Mouse (Mus musculus): ENCODE measurements at regions not wholly inside any gene's neighbourhood (a gene's known extent, or its start where the extent isn't known, plus 50 kb on each side); places are given as distances from the start of the nearest gene placed in this dataset.

DNA sequence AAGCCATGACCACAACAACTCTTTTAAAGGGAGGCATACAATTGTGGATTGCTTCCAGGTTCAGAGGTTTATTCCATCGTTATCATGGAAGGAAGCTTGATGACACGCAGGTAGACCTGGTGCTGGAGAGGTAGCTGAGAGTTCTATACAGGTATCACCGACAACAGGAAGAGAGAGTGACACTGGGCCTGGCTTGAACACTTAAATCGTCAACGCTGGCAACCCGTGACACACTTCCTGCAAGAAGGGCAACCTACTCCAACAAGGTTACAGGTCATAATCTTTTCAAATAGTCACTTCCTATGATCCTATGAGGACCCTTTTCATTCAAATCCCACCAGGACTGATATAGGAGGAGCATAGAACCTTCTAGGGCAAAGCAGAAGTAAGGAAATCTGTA is 155.6 kb downstream of the Adamts15 start:
- Histone ChIP-seq H3K36me3 (ENCODE audit: insufficient read depth, low read length) (no peaks in the 10 kb centered on the region), H3K27me3 (ENCODE audit: insufficient read depth, low read length) (no peaks in the 10 kb centered on the region), H3K9me3 (ENCODE audit: low read length) (no peaks in the 10 kb centered on the region), H3K4me2 (ENCODE audit: low read depth, low read length, poor library complexity, severe bottlenecking) (no peak overlapping the region), H3K27ac (ENCODE audit: low read depth, low read length) (no peak overlapping the region), H3K4me3 (ENCODE audit: low read depth, low read length) (no peak overlapping the region), H3K9ac (replicated peaks; ENCODE audit: low read length, poor library complexity, severe bottlenecking) (no peak overlapping the region), H3K4me1 (ENCODE audit: insufficient read depth, low read length) (no peaks in the 10 kb centered on the region)
- DNase-seq (ENCODE audit: low spot score): no peak
- 93% methylated on average over 6 of the region's 6 CpGs for WGBS
- no peak for TF ChIP-seq CTCF (IDR thresholded peaks at IDR 0.05)
- ATAC-seq (ENCODE audit: low FRiP score): no peak

DNA sequence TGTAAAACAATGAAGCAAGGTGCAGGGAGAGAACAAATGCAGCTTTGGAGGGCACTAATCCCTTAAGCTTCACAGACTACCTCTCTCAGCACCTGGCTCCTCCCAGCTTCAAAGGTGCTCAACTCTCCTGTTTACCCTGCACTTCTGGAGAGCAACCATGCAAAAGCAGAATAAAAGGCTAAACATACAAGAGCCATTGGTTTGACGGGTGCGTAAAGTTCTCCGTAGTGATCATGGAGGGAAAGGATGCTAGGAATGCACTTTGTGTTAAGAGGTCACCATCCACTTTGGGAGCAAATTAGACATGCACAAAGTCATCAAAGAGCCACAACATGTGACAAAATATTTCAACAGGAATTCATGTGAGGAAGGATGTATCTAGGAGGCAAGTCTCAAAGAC is 156.1 kb downstream of the Adamts15 start:
- WGBS: 76% methylated on average over 3 of the region's 3 CpGs
- Histone ChIP-seq H3K27me3 (ENCODE audit: insufficient read depth, low read length) (no peaks in the 10 kb centered on the region), H3K4me2 (ENCODE audit: low read depth, low read length, poor library complexity, severe bottlenecking) (no peak overlapping the region), H3K4me1 (ENCODE audit: insufficient read depth, low read length) (no peaks in the 10 kb centered on the region), H3K4me3 (ENCODE audit: low read depth, low read length) (no peak overlapping the region), H3K9me3 (ENCODE audit: low read length) (no peaks in the 10 kb centered on the region), H3K36me3 (ENCODE audit: insufficient read depth, low read length) (no peaks in the 10 kb centered on the region), H3K9ac (replicated peaks; ENCODE audit: low read length, poor library complexity, severe bottlenecking) (no peak overlapping the region), H3K27ac (ENCODE audit: low read depth, low read length) (no peak overlapping the region)
- no peak for TF ChIP-seq CTCF (IDR thresholded peaks at IDR 0.05)
- DNase-seq (ENCODE audit: low spot score) (no peak), ATAC-seq (ENCODE audit: low FRiP score) (no peak)

DNA sequence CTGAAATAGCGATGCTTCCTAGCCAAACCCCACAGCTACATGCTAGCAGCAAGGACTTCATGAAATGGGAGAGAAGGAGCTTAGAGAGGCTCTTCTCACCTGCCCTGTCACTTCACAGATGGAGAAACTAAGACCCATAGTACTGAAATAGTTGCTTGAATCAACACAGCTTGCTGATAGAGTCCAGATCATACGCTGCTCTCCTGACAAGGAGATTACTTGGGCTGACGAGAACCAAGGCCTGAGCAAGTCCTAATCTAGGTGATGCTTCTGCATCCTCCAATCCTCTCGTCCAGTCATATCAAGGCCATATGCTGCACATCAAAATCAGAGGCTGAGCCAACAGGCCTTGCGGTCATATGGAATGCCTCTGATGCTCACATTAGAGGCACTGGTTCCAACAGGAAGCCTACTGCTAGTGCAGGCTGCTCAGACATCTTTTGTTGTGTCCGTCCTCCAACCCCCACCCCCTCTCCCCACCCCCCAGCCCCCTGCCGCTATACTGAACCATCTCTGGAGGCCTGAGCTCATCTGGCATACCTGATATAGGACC is 157.2 kb downstream of the Adamts15 start:
- Histone ChIP-seq H3K9ac (replicated peaks; ENCODE audit: low read length, poor library complexity, severe bottlenecking) (no peak overlapping the region), H3K4me1 (ENCODE audit: insufficient read depth, low read length) (no peaks in the 10 kb centered on the region), H3K9me3 (ENCODE audit: low read length) (no peaks in the 10 kb centered on the region), H3K27me3 (ENCODE audit: insufficient read depth, low read length) (no peaks in the 10 kb centered on the region), H3K36me3 (ENCODE audit: insufficient read depth, low read length) (no peaks in the 10 kb centered on the region), H3K4me2 (ENCODE audit: low read depth, low read length, poor library complexity, severe bottlenecking) (no peak overlapping the region), H3K4me3 (ENCODE audit: low read depth, low read length) (no peak overlapping the region), H3K27ac (ENCODE audit: low read depth, low read length) (no peak overlapping the region)
- DNase-seq (ENCODE audit: low spot score) (no peak), ATAC-seq (ENCODE audit: low FRiP score) (no peak)
- WGBS: 84% methylated on average over 7 of the region's 7 CpGs
- TF ChIP-seq CTCF (IDR thresholded peaks at IDR 0.05): no peak

DNA sequence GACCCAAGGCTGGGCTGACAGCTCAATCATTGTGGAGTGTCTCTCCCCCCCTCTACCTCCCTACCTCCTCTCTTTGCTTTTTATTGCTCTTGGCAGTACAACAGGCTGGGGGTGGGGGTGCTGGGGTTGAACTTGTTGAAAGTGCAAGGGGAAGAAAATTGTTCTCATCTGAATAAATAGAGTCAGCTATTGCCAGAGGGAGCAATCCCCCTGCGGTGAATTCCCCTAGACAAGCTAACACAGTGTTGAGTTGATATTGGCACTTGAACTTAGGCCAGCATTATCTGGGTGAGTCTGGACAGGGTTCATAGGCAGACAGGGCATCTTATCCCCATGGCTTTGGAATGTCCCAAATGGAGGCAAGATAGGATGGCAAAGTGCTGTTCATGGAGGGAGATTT is 159.3 kb downstream of the Adamts15 start:
- Histone ChIP-seq H3K4me2 (ENCODE audit: low read depth, low read length, poor library complexity, severe bottlenecking) (no peak overlapping the region), H3K9ac (replicated peaks; ENCODE audit: low read length, poor library complexity, severe bottlenecking) (no peak overlapping the region), H3K27me3 (ENCODE audit: insufficient read depth, low read length) (no peaks in the 10 kb centered on the region), H3K27ac (ENCODE audit: low read depth, low read length) (no peak overlapping the region), H3K9me3 (ENCODE audit: low read length) (no peaks in the 10 kb centered on the region), H3K36me3 (ENCODE audit: insufficient read depth, low read length) (no peaks in the 10 kb centered on the region), H3K4me1 (ENCODE audit: insufficient read depth, low read length) (no peaks in the 10 kb centered on the region), H3K4me3 (ENCODE audit: low read depth, low read length) (no peak overlapping the region)
- no peak for TF ChIP-seq CTCF (IDR thresholded peaks at IDR 0.05)
- 88% methylated on average over 1 of the region's 1 CpGs for WGBS
- ATAC-seq (ENCODE audit: low FRiP score) (no peak), DNase-seq (ENCODE audit: low spot score) (peak; percentile 25)

DNA sequence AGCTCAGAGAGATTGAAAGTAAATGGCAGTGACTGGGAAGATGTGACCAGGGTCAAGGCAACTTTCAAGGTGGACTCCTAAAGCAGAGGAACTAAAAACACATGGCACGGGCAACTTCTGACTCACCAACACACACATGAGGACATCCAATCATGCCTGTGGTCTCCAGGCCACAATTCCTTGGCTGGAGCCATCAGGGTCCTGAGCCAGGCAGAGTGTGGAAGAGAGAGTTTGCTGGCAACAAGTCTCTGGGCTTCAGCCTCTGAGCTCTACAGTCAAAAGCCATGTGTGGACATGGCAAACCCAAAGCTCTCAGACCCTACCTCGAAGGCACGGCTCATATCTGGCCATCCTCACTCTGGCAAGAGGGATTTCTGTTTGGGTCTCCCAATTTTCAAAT is 164.1 kb downstream of the Adamts15 start:
- Histone ChIP-seq H3K27ac (ENCODE audit: low read depth, low read length) (no peak overlapping the region), H3K9ac (replicated peaks; ENCODE audit: low read length, poor library complexity, severe bottlenecking) (no peak overlapping the region), H3K4me3 (ENCODE audit: low read depth, low read length) (no peak overlapping the region), H3K27me3 (ENCODE audit: insufficient read depth, low read length) (no peaks in the 10 kb centered on the region), H3K4me2 (ENCODE audit: low read depth, low read length, poor library complexity, severe bottlenecking) (no peak overlapping the region), H3K4me1 (ENCODE audit: insufficient read depth, low read length) (no peaks in the 10 kb centered on the region), H3K9me3 (ENCODE audit: low read length) (no peaks in the 10 kb centered on the region), H3K36me3 (ENCODE audit: insufficient read depth, low read length) (no peaks in the 10 kb centered on the region)
- TF ChIP-seq CTCF (IDR thresholded peaks at IDR 0.05): no peak
- no peak for DNase-seq (ENCODE audit: low spot score)
- ATAC-seq (ENCODE audit: low FRiP score): no peak
- 96% methylated on average over 3 of the region's 3 CpGs for WGBS

DNA sequence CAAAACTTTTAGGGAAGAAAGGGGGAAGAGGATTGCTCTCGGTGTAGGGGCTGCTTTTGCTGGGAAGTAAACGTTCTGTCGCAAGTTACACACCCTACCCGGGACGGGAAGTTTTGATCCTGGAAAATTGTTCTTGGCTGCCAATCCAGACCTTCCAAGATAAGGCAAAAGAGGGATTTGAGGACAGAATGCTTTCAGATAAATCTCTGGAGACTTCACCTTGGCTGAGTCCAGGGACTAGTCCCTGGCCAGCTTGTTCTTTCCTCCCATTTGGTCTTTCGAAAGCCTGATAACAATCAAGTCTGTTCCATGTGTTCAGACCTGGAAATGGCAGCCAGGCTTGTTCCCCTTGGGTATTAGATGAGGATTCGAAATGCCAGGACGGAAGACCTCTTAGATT is 164.8 kb downstream of the Adamts15 start:
- TF ChIP-seq CTCF (IDR thresholded peaks at IDR 0.05): no peak
- Histone ChIP-seq H3K9ac (replicated peaks; ENCODE audit: low read length, poor library complexity, severe bottlenecking) (no peak overlapping the region), H3K4me3 (ENCODE audit: low read depth, low read length) (no peak overlapping the region), H3K4me1 (ENCODE audit: insufficient read depth, low read length) (no peaks in the 10 kb centered on the region), H3K27ac (ENCODE audit: low read depth, low read length) (no peak overlapping the region), H3K36me3 (ENCODE audit: insufficient read depth, low read length) (no peaks in the 10 kb centered on the region), H3K27me3 (ENCODE audit: insufficient read depth, low read length) (no peaks in the 10 kb centered on the region), H3K9me3 (ENCODE audit: low read length) (no peaks in the 10 kb centered on the region), H3K4me2 (ENCODE audit: low read depth, low read length, poor library complexity, severe bottlenecking) (no peak overlapping the region)
- DNase-seq (ENCODE audit: low spot score) (no peak), ATAC-seq (ENCODE audit: low FRiP score) (no peak)
- 94% methylated on average over 8 of the region's 8 CpGs for WGBS
